Mouse (Mus musculus) c-Kit-positive CD71-negative TER-119-negative erythroid progenitor cells, embryonic 14.5 days (primary cell): ENCODE results near the gene Olfr1033.
"Not testable (repeated sequence)": the region's sequence is repeated elsewhere in the genome, so short reads cannot be mapped to it uniquely, and the experiment has no call there.

ENCODE experiments used
- DNase-seq: peaks from one replicate; pipeline ENCODE4 v3.0.0-alpha.2; 2013; ENCODE audit warnings: low read depth

Gene Olfr1033

GRCm38 (mm10) chr2:86020406-86020805, at the start of gene Olfr1033:
Olfr1033 (plus strand) TSS chr2:86020633.
- DNase-seq: not testable (repeated sequence)

- DNase-seq: no peak
Observed at GRCm38 (mm10) chr2:85973595-85973994, 46.8 kb upstream of the Olfr1033 start, which contains the start of gene Olfr1029. Olfr1029 (plus strand) TSS chr2:85973895.

- DNase-seq: no peak
Observed at GRCm38 (mm10) chr2:85978976-85979375, 41.5 kb upstream of the Olfr1033 start, which contains the start of gene Olfr1030. Olfr1030 (plus strand) TSS chr2:85979276.

GRCm38 (mm10) chr2:85990004-85990403, 30.4 kb upstream of the Olfr1033 start, which contains the start of gene Olfr1031:
Olfr1031 (plus strand) TSS chr2:85990304.
- DNase-seq: no peak

- no peak for DNase-seq
Observed at GRCm38 (mm10) chr2:86005240-86005639, 15.2 kb upstream of the Olfr1033 start, which contains the start of gene Olfr1032. Olfr1032 (plus strand) TSS chr2:86005540.

- DNase-seq: not testable (repeated sequence)
Observed at GRCm38 (mm10) chr2:86021518-86021917, 1.1 kb downstream of the Olfr1033 start.

- no peak for DNase-seq
Observed at GRCm38 (mm10) chr2:86045561-86045960, 25.1 kb downstream of the Olfr1033 start, which contains the start of gene Olfr1034. Olfr1034 (plus strand) TSS chr2:86045861.

GRCm38 (mm10) chr2:86050777-86051176, 30.3 kb downstream of the Olfr1033 start:
- DNase-seq: not testable (repeated sequence)

- DNase-seq: not testable (repeated sequence)
Observed at GRCm38 (mm10) chr2:86063766-86064165, 43.3 kb downstream of the Olfr1033 start.

GRCm38 (mm10) chr2:86070189-86070588, 49.8 kb downstream of the Olfr1033 start:
- DNase-seq: no peak

- not testable (repeated sequence) for DNase-seq
Observed at GRCm38 (mm10) chr2:86073692-86074091, 53.3 kb downstream of the Olfr1033 start, which contains the start of gene Olfr1036. Olfr1036 (plus strand) TSS chr2:86073992.

GRCm38 (mm10) chr2:86080478-86080877, 60.0 kb downstream of the Olfr1033 start:
- not testable (repeated sequence) for DNase-seq

GRCm38 (mm10) chr2:86087285-86087684, 66.9 kb downstream of the Olfr1033 start, which contains the start of gene Olfr1037:
Olfr1037 (minus strand) TSS chr2:86087385.
- DNase-seq: no peak
